Mouse (Mus musculus): ENCODE measurements at regions not wholly inside any gene's neighbourhood (a gene's known extent, or its start where the extent isn't known, plus 50 kb on each side); places are given as distances from the start of the nearest gene placed in this dataset.

GRCm38 (mm10) chr8:126833006-126833405, 112.6 kb downstream of the Tomm20 start:
- no peak for TF ChIP-seq CTCF (IDR thresholded peaks at IDR 0.05; ENCODE audit: control insufficient read depth, insufficient read depth, insufficient read length)
- no peak for TF ChIP-seq CEBPB (IDR thresholded peaks at IDR 0.05; ENCODE audit: low read depth)
- TF ChIP-seq MAX (IDR thresholded peaks at IDR 0.05), result no peak
- TF ChIP-seq MYOD1 (IDR thresholded peaks at IDR 0.05; ENCODE audit: control insufficient read depth, insufficient read length, low read depth), result no peak
- TF ChIP-seq USF1 (IDR thresholded peaks at IDR 0.05; ENCODE audit: low read depth), result no peak
- no peak for TF ChIP-seq FOSL1 (IDR thresholded peaks at IDR 0.05; ENCODE audit: insufficient read depth, low read length, poor library complexity, severe bottlenecking)
- no peak for TF ChIP-seq MYOG (IDR thresholded peaks at IDR 0.05; ENCODE audit: control insufficient read depth, extremely low read depth, insufficient read length)
